Mouse (Mus musculus): ENCODE measurements around the gene Slc29a3. TPM values are rescaled to one million over a fixed set of nuclear protein-coding genes. Genes with fewer than 3 reads are reported as not detected.

Slc29a3 gene
- total and polyA plus RNA-seq, 3 experiments = 3.9 to 5.6 (median 4.1) TPM

- no peak overlapping the region for H3K4me3 ChIP-seq
- 77% methylated on average over 4 of the region's 4 CpGs for WGBS
- no peaks in the 10 kb centered on the region; the same call in 1 of the 2 replicates for H3K4me1 ChIP-seq (ENCODE audit: control insufficient read depth, insufficient read depth, low read length)
- no peaks in the 10 kb centered on the region for H3K36me3 ChIP-seq (ENCODE audit: control insufficient read depth, insufficient read depth, low read length)
- intact Hi-C loops (cut with DNase I) = no loop called here
- no peak for TF ChIP-seq EP300 (IDR thresholded peaks at IDR 0.05; ENCODE audit: insufficient read depth, low read depth, low read length)
- no peak for TF ChIP-seq POLR2A (IDR thresholded peaks at IDR 0.05; ENCODE audit: insufficient read depth, low read depth, low read length)
- TF ChIP-seq CTCF (IDR thresholded peaks at IDR 0.05) = no peak
- H3K79me2 ChIP-seq (replicated peaks; ENCODE audit: control insufficient read depth, insufficient read depth, low read length) = no peaks in the 10 kb centered on the region
- H3K9ac ChIP-seq (ENCODE audit: low read depth, low read length) = no peak overlapping the region
- H3K27me3 ChIP-seq (ENCODE audit: control insufficient read depth, insufficient read depth, low read length) = no peaks in the 10 kb centered on the region
- DNase-seq = no peak
- H3K27ac ChIP-seq = no peak overlapping the region
Measured at GRCm38 (mm10) chr10:60706268-60706667, 46.3 kb downstream of the Slc29a3 start.

GRCm38 (mm10) chr10:60705134-60705533 is 47.5 kb downstream of the Slc29a3 start:
- H3K4me1 ChIP-seq (ENCODE audit: control insufficient read depth, insufficient read depth, low read length) = no peaks in the 10 kb centered on the region; the same call in 1 of the 2 replicates
- no peak for DNase-seq
- H3K27ac ChIP-seq = no peak overlapping the region
- no peak for TF ChIP-seq CTCF (IDR thresholded peaks at IDR 0.05)
- no peak for TF ChIP-seq EP300 (IDR thresholded peaks at IDR 0.05; ENCODE audit: insufficient read depth, low read depth, low read length)
- TF ChIP-seq POLR2A (IDR thresholded peaks at IDR 0.05; ENCODE audit: insufficient read depth, low read depth, low read length) = no peak
- H3K36me3 ChIP-seq (ENCODE audit: control insufficient read depth, insufficient read depth, low read length) = no peaks in the 10 kb centered on the region
- no peak overlapping the region for H3K4me3 ChIP-seq
- no peaks in the 10 kb centered on the region for H3K27me3 ChIP-seq (ENCODE audit: control insufficient read depth, insufficient read depth, low read length)
- no peaks in the 10 kb centered on the region for H3K79me2 ChIP-seq (replicated peaks; ENCODE audit: control insufficient read depth, insufficient read depth, low read length)
- intact Hi-C loops (cut with DNase I) = no loop called here
- no peak overlapping the region for H3K9ac ChIP-seq (ENCODE audit: low read depth, low read length)
- 50% methylated on average over 2 of the region's 2 CpGs for WGBS

GRCm38 (mm10) chr10:60697775-60698174 is 54.8 kb downstream of the Slc29a3 start:
- TF ChIP-seq POLR2A (IDR thresholded peaks at IDR 0.05; ENCODE audit: insufficient read depth, low read depth, low read length) (no peak), EP300 (IDR thresholded peaks at IDR 0.05; ENCODE audit: insufficient read depth, low read depth, low read length) (no peak), CTCF (IDR thresholded peaks at IDR 0.05) (no peak)
- Histone ChIP-seq H3K4me1 (ENCODE audit: control insufficient read depth, insufficient read depth, low read length) (no peaks in the 10 kb centered on the region), H3K36me3 (ENCODE audit: control insufficient read depth, insufficient read depth, low read length) (no peaks in the 10 kb centered on the region), H3K4me3 (no peak overlapping the region), H3K27ac (no peak overlapping the region), H3K79me2 (replicated peaks; ENCODE audit: control insufficient read depth, insufficient read depth, low read length) (no peaks in the 10 kb centered on the region), H3K9ac (ENCODE audit: low read depth, low read length) (no peak overlapping the region), H3K27me3 (ENCODE audit: control insufficient read depth, insufficient read depth, low read length) (peaks cover 1% of the 10 kb centered on the region)
- WGBS = 73% methylated on average over 6 of the region's 6 CpGs
- no peak for DNase-seq
- intact Hi-C loops (cut with DNase I) = loop anchor here (1.0 to 2.0 kb wide), 5 partner anchors 55 to 392 kb away; partner anchors contain the start of gene Slc29a3

GRCm38 (mm10) chr10:60696975-60697374 is 55.6 kb downstream of the Slc29a3 start:
- TF ChIP-seq EP300 (IDR thresholded peaks at IDR 0.05; ENCODE audit: insufficient read depth, low read depth, low read length) (0 out of 2 replicates have a peak, but pooled peaks have one; percentile 46), CTCF (IDR thresholded peaks at IDR 0.05) (peak; percentile 100), POLR2A (IDR thresholded peaks at IDR 0.05; ENCODE audit: insufficient read depth, low read depth, low read length) (no peak)
- intact Hi-C loops (cut with DNase I) = loop anchor here (1.0 to 2.0 kb wide), 5 partner anchors 56 to 392 kb away; partner anchors contain the start of gene Slc29a3
- Histone ChIP-seq H3K27ac (no peak overlapping the region), H3K9ac (ENCODE audit: low read depth, low read length) (no peak overlapping the region), H3K4me3 (no peak overlapping the region), H3K79me2 (replicated peaks; ENCODE audit: control insufficient read depth, insufficient read depth, low read length) (no peaks in the 10 kb centered on the region), H3K27me3 (ENCODE audit: control insufficient read depth, insufficient read depth, low read length) (peaks cover 1% of the 10 kb centered on the region), H3K36me3 (ENCODE audit: control insufficient read depth, insufficient read depth, low read length) (no peaks in the 10 kb centered on the region), H3K4me1 (ENCODE audit: control insufficient read depth, insufficient read depth, low read length) (no peaks in the 10 kb centered on the region)
- peak; percentile 59 to 81 for DNase-seq
- WGBS = 15% methylated on average over 5 of the region's 5 CpGs

GRCm38 (mm10) chr10:60696390-60696789 is 56.2 kb downstream of the Slc29a3 start, which contains the start of gene Cdh23:
Gene Cdh23, minus strand, starts transcription at chr10:60696490.
- Histone ChIP-seq H3K36me3 (ENCODE audit: control insufficient read depth, insufficient read depth, low read length) (no peaks in the 10 kb centered on the region), H3K27ac (no peak within 1 kb of the TSS), H3K4me1 (ENCODE audit: control insufficient read depth, insufficient read depth, low read length) (no peaks in the 10 kb centered on the region), H3K27me3 (ENCODE audit: control insufficient read depth, insufficient read depth, low read length) (peaks cover 1% of the 10 kb centered on the region), H3K79me2 (replicated peaks; ENCODE audit: control insufficient read depth, insufficient read depth, low read length) (no peaks in the 10 kb centered on the region), H3K4me3 (no peak within 1 kb of the TSS), H3K9ac (ENCODE audit: low read depth, low read length) (no peak within 1 kb of the TSS)
- no peak for DNase-seq
- WGBS = 83% methylated on average over 6 of the region's 6 CpGs
- TF ChIP-seq EP300 (IDR thresholded peaks at IDR 0.05; ENCODE audit: insufficient read depth, low read depth, low read length) (no peak), CTCF (IDR thresholded peaks at IDR 0.05) (no peak), POLR2A (IDR thresholded peaks at IDR 0.05; ENCODE audit: insufficient read depth, low read depth, low read length) (no peak)
- intact Hi-C loops (cut with DNase I) = loop anchor here (2.0 kb wide), 2 partner anchors 56 to 278 kb away; partner anchors contain the start of gene Slc29a3

- 77% methylated on average over 20 of the region's 20 CpGs for WGBS
- Histone ChIP-seq H3K36me3 (ENCODE audit: control insufficient read depth, insufficient read depth, low read length) (no peaks in the 10 kb centered on the region), H3K27ac (no peak overlapping the region), H3K4me3 (no peak overlapping the region), H3K79me2 (replicated peaks; ENCODE audit: control insufficient read depth, insufficient read depth, low read length) (no peaks in the 10 kb centered on the region), H3K27me3 (ENCODE audit: control insufficient read depth, insufficient read depth, low read length) (peaks cover under 1% of the 10 kb centered on the region; the same call in 1 of the 2 replicates), H3K9ac (ENCODE audit: low read depth, low read length) (no peak overlapping the region), H3K4me1 (ENCODE audit: control insufficient read depth, insufficient read depth, low read length) (no peaks in the 10 kb centered on the region)
- TF ChIP-seq POLR2A (IDR thresholded peaks at IDR 0.05; ENCODE audit: insufficient read depth, low read depth, low read length) (no peak), EP300 (IDR thresholded peaks at IDR 0.05; ENCODE audit: insufficient read depth, low read depth, low read length) (no peak), CTCF (IDR thresholded peaks at IDR 0.05) (no peak)
- DNase-seq = no peak
- intact Hi-C loops (cut with DNase I) = no loop called here
Measured at GRCm38 (mm10) chr10:60691671-60692390, 60.8 kb downstream of the Slc29a3 start.

All from heart, adult 2 months (tissue).